In genomic region chr9:56924651-56925027, GRCm38 (mm10) we compare ENCODE assay signal across 8 mouse cellular contexts. TPM values are rescaled to one million over a fixed set of nuclear protein-coding genes. Genes with fewer than 3 reads are reported as not detected.
DNase-seq lines count a peak whose midpoint lies in the region; ATAC-seq lines count a peak whose summit lies in the region.

No protein-coding gene starts in this region.

- H3K4me2 ChIP-seq in hindbrain, embryonic 12.5 days (replicated peaks), result peak overlapping the region; percentile 81

- H3K27me3 ChIP-seq in hindbrain, embryonic 12.5 days, result 0 out of 2 replicates have a peak, but pooled peaks cover 8% of the 10 kb centered on the region

- H3K4me1 ChIP-seq in hindbrain, embryonic 12.5 days, result peaks cover 53% of the 10 kb centered on the region

- no peaks in the 10 kb centered on the region for H3K9me3 ChIP-seq in hindbrain, embryonic 12.5 days (replicated peaks)

- peak; percentile 82 for DNase-seq in 3134 (ENCODE audit: extremely low read depth, insufficient read length, low spot score)
- peak; percentile 80 for DNase-seq in brain, adult 2 months (ENCODE audit: low read depth, low spot score)
- DNase-seq in gastrocnemius, adult 18-20 months (ENCODE audit: low spot score), result peak; percentile 86
- peak; percentile 46 for DNase-seq in left cerebral cortex, adult 11 months (ENCODE audit: low spot score)
- DNase-seq in lung, postnatal 14 days, result peak; percentile 87
- DNase-seq in right cerebral cortex, postnatal 14 days, result peak; percentile 54
- DNase-seq in thymus, postnatal 10 days (ENCODE audit: low spot score in 2 of 2), result no peak

- peak overlapping the region; percentile 18 for H3K4me3 ChIP-seq in hindbrain, embryonic 12.5 days

- 0 out of 2 replicates have a peak, but pooled peaks cover 15% of the 10 kb centered on the region for H3K36me3 ChIP-seq in hindbrain, embryonic 12.5 days

- 29% methylated on average over 7 of the region's 7 CpGs for WGBS in hindbrain, embryonic 12.5 days

- H3K9ac ChIP-seq in hindbrain, embryonic 12.5 days, result peak overlapping the region; percentile 2

- no peak overlapping the region for H3K27ac ChIP-seq in hindbrain, embryonic 12.5 days

- no peak for ATAC-seq in hindbrain, embryonic 12.5 days (ENCODE audit: low FRiP score)

RNA-seq across cellular contexts. Expression of gene Snx33, which starts 3.5 kb away (rescaled TPM):
- 1 to 10 TPM; 2.1 to 3.3 TPM for total RNA-seq in gastrocnemius, adult 18-20 months (2021)
- polyA plus RNA-seq in hindbrain, embryonic 12.5 days (2016; fragmentation: Nextera tagmentation; extraction: Ambion mirVana), result 7.2 and 7.3 TPM in 2 replicates

RNA-seq across cellular contexts. Expression of gene Imp3, which starts 12.6 kb away (rescaled TPM):
- total RNA-seq in gastrocnemius, adult 18-20 months (2021), result 10 to 100 TPM; 46.7 to 51.6 TPM
- polyA plus RNA-seq in hindbrain, embryonic 12.5 days (2016; fragmentation: Nextera tagmentation; extraction: Ambion mirVana), result 60.9 and 62.7 TPM in 2 replicates

RNA-seq across cellular contexts. Expression of gene Snupn, which starts 26.0 kb away (rescaled TPM):
- total RNA-seq in gastrocnemius, adult 18-20 months (2021), result 10 to 100 TPM; 10.8 to 11.5 TPM
- polyA plus RNA-seq in hindbrain, embryonic 12.5 days (2016; fragmentation: Nextera tagmentation; extraction: Ambion mirVana), result 24.7 and 25.3 TPM in 2 replicates

RNA-seq across cellular contexts. Expression of gene Cspg4, which starts 59.8 kb away (rescaled TPM):
- total RNA-seq in gastrocnemius, adult 18-20 months (2021), result 1 to 10 TPM; 2.9 to 5.8 TPM
- polyA plus RNA-seq in hindbrain, embryonic 12.5 days (2016; fragmentation: Nextera tagmentation; extraction: Ambion mirVana), result 6.8 and 8.9 TPM in 2 replicates

Comparison
In these comparisons a context has a peak if more than half of its experiments do, and no peak if none do; other contexts are left out.
1. DNase-seq: peak in 3134 (single experiment), brain, adult 2 months (single experiment), gastrocnemius, adult 18-20 months (single experiment), left cerebral cortex, adult 11 months (single experiment), lung, postnatal 14 days (single experiment) and right cerebral cortex, postnatal 14 days (single experiment); none in thymus, postnatal 10 days (0 of 2).